Comparison of ENCODE assay signal across 8 mouse cellular contexts in genomic region chr16:13902397-13902831, GRCm38 (mm10). TPM values are rescaled to one million over a fixed set of nuclear protein-coding genes. Genes with fewer than 3 reads are reported as not detected.
DNase-seq lines count a peak whose midpoint lies in the region; ATAC-seq and TF ChIP-seq lines count a peak whose summit lies in the region.

No protein-coding gene starts in this region.

- TF ChIP-seq CTCF in lung, postnatal 0 days (IDR thresholded peaks at IDR 0.05), result no peak
- TF ChIP-seq CTCF in stomach, postnatal 0 days (IDR thresholded peaks at IDR 0.05; ENCODE audit: low read depth), result no peak

- H3K4me2 ChIP-seq in lung, postnatal 0 days (replicated peaks; ENCODE audit: low read depth, low read length), result peak overlapping the region; percentile 72
- H3K4me2 ChIP-seq in stomach, postnatal 0 days (replicated peaks; ENCODE audit: low read depth), result peak overlapping the region; percentile 70

- H3K9me3 ChIP-seq in lung, postnatal 0 days (ENCODE audit: low read length), result no peaks in the 10 kb centered on the region
- no peaks in the 10 kb centered on the region for H3K9me3 ChIP-seq in stomach, postnatal 0 days (ENCODE audit: control insufficient read depth, low read length)

- H3K4me3 ChIP-seq in lung, postnatal 0 days (ENCODE audit: low read depth, low read length), result peak overlapping the region; percentile 97
- H3K4me3 ChIP-seq in stomach, postnatal 0 days (ENCODE audit: low read depth, low read length), result peak overlapping the region; percentile 85

- DNase-seq in left cerebral cortex, adult 11 months (ENCODE audit: low spot score), result peak; percentile 4
- no peak for DNase-seq in left cerebral cortex, postnatal 4 days
- peak; percentile 49 for DNase-seq in T-cell, adult 2 months (ENCODE audit: low spot score)
- peak; percentile 33 for DNase-seq in forelimb bud, embryonic 11.5 days (ENCODE audit: low read depth, low spot score)
- peak; percentile 51 for DNase-seq in lung, postnatal 0 days (ENCODE audit: low spot score)
- no peak for DNase-seq in stomach, postnatal 0 days (ENCODE audit: low spot score)
- DNase-seq in adrenal gland, adult 8-10 months, result no peak

- peak overlapping the region; percentile 93 for H3K27ac ChIP-seq in lung, postnatal 0 days (ENCODE audit: low read length)
- H3K27ac ChIP-seq in stomach, postnatal 0 days (replicated peaks), result peak overlapping the region; percentile 95

- H3K36me3 ChIP-seq in lung, postnatal 0 days (ENCODE audit: insufficient read depth, low read length), result no peaks in the 10 kb centered on the region
- H3K36me3 ChIP-seq in stomach, postnatal 0 days (ENCODE audit: control insufficient read depth, insufficient read depth, low read length), result no peaks in the 10 kb centered on the region

- peaks cover 6% of the 10 kb centered on the region for H3K4me1 ChIP-seq in lung, postnatal 0 days (ENCODE audit: insufficient read depth, low read depth, low read length)
- no peaks in the 10 kb centered on the region for H3K4me1 ChIP-seq in stomach, postnatal 0 days (replicated peaks; ENCODE audit: control insufficient read depth, insufficient read depth)

- ATAC-seq in lung, postnatal 0 days, result no peak
- no peak for ATAC-seq in stomach, postnatal 0 days (ENCODE audit: low FRiP score, low TSS enrichment)
- no peak; the same call in 1 of the 2 replicates for ATAC-seq in frontal cortex, adult (ENCODE audit: low TSS enrichment)

- intact Hi-C loops in left cerebral cortex, postnatal 4 days (cut with DNase I), result loop anchor here (10.0 kb wide), 1 partner anchor 222 kb away; no protein-coding TSS in a partner anchor

- WGBS in lung, postnatal 0 days, result 2% methylated on average over 25 of the region's 30 CpGs
- 0% methylated on average over 25 of the region's 30 CpGs for WGBS in stomach, postnatal 0 days

- no peaks in the 10 kb centered on the region for H3K27me3 ChIP-seq in lung, postnatal 0 days (replicated peaks; ENCODE audit: insufficient read depth, low read length)
- no peaks in the 10 kb centered on the region for H3K27me3 ChIP-seq in stomach, postnatal 0 days (ENCODE audit: control insufficient read depth, insufficient read depth, low read length)

- no peak for TF ChIP-seq EP300 in lung, postnatal 0 days (IDR thresholded peaks at IDR 0.05)
- no peak for TF ChIP-seq EP300 in stomach, postnatal 0 days (optimal IDR thresholded peaks at IDR 0.05)

- H3K9ac ChIP-seq in lung, postnatal 0 days (replicated peaks; ENCODE audit: low read depth), result peak overlapping the region; percentile 84
- H3K9ac ChIP-seq in stomach, postnatal 0 days (ENCODE audit: low read length), result peak overlapping the region; percentile 85

RNA-seq across cellular contexts. Expression of gene Pdxdc1, which starts 0.5 kb away (rescaled TPM):
- total RNA-seq in left cerebral cortex, postnatal 4 days (2021), result 10 to 100 TPM; 79.0 to 79.2 TPM
- polyA plus RNA-seq in lung, postnatal 0 days (2015; fragmentation: Nextera tagmentation; extraction: Ambion mirVana), result 57.0 and 59.0 TPM in 2 replicates
- polyA plus RNA-seq in stomach, postnatal 0 days (2015; fragmentation: Nextera tagmentation; extraction: Ambion mirVana), result 75.1 and 76.2 TPM in 2 replicates
- 100 to 1,000 TPM in 1 of 4 experiments, 10 to 100 TPM in 3; 86.7 to 107 (median 95.7) TPM for total RNA-seq in adrenal gland, adult 8-10 months (2022)

RNA-seq across cellular contexts. Expression of gene Mpv17l, which starts 0.5 kb away (rescaled TPM):
- total RNA-seq in left cerebral cortex, postnatal 4 days (2021), result 10 to 100 TPM; 46.6 to 53.9 TPM
- 8.0 and 11.9 TPM in 2 replicates for polyA plus RNA-seq in lung, postnatal 0 days (2015; fragmentation: Nextera tagmentation; extraction: Ambion mirVana)
- 4.6 and 5.7 TPM in 2 replicates for polyA plus RNA-seq in stomach, postnatal 0 days (2015; fragmentation: Nextera tagmentation; extraction: Ambion mirVana)
- total RNA-seq in adrenal gland, adult 8-10 months (2022), result 10 to 100 TPM; 12.4 to 21.4 (median 16.7) TPM

Comparison
In these comparisons a context has a peak if more than half of its experiments do, and no peak if none do; other contexts are left out.
1. DNase-seq: peak in left cerebral cortex, adult 11 months (single experiment), T-cell, adult 2 months (single experiment), forelimb bud, embryonic 11.5 days (single experiment) and lung, postnatal 0 days (single experiment); none in left cerebral cortex, postnatal 4 days (single experiment), stomach, postnatal 0 days (single experiment) and adrenal gland, adult 8-10 months (single experiment).